Mouse (Mus musculus): ENCODE data around the gene Tnrc18.

DNA sequence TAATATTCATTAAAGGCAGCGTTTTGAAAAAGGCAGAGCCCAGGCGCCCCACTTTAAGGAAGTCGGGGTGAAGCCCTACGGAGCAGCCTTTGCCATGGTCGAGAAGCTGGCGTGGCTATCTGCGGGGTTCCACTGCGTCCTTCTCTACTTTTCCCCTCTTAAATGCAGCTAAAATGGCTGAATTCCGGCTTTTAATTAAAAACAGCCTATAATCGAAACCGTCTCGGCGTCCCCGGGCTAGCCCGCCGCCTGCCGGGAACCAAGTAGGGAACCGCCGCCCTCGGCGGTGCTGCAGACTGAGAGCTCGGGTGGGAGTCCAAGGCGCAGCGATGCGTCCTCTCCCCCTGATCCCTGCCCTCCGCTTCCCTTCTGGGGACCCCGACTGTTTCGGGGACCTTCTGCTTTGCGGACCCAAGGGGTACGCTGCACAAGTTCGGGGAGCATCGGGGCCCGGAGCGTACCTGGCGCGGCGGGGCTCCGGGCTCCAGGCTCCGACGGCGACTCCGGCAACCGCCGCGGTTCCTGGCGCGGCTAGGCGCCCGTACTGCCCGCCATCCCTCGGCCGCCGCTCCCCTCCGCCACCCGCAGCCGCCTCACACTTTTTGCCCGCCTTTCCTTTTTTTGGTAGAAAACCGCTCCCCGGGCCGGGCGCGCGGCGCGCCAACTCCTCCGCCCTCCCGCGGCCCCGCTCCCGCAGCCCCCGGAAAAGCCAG, 495 bp downstream of the Tnrc18 start:
- TF ChIP-seq CTCF (conservative IDR thresholded peaks at IDR 0.05; ENCODE audit: low read length) = no peak
- no peak for TF ChIP-seq NANOG (IDR thresholded peaks at IDR 0.05; ENCODE audit: borderline replicate concordance, low read length)
- TF ChIP-seq POU5F1 (IDR thresholded peaks at IDR 0.05; ENCODE audit: borderline replicate concordance, low read length) = no peak

Data from E14TG2a.4 (cell line).